Mouse (Mus musculus): Measurements from ENCODE around the gene Tspo. TPM values are rescaled to one million over a fixed set of nuclear protein-coding genes. Genes with fewer than 3 reads are reported as not detected.

Gene Tspo
- total RNA-seq (2017), result 19.0 and 49.2 TPM in 2 replicates

GRCm38 (mm10) chr15:83563327-83563856 lies at the start of gene Tspo, which contains the start of gene Mcat:
Tspo (plus strand) TSS chr15:83563592.
Mcat (minus strand) TSS chr15:83563787.
- ATAC-seq (replicated peaks in 1 of 2; ENCODE audit: insufficient read depth in 1 of 2, low FRiP score in 2 of 2, low TSS enrichment in 1 of 2, low read depth in 1 of 2, poor library complexity in 2 of 2, severe bottlenecking in 2 of 2), result peak; percentile 38 to 66; a peak in 3 of 4 replicates

DNA sequence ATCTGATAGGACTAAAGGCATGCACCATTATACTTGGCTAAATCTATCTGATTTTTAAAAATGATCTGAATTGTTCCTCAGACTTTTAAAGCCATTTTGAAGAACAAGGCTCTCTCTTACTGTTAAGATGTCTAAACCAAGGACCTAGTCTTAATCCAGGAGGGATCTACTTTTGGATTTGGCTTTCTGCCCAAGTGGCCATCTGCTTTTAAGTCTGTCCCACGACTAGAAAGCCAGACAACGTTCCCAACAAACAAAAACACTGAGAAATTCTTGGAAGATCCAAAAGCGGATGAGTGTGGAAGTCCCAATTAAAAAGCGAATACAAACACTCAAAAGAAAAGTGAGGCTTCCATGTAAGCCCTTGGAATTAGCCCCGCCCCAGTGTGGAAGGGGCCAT lies 48.4 kb upstream of the Tspo start:
- no peak for ATAC-seq (replicated peaks in 1 of 2; ENCODE audit: insufficient read depth in 1 of 2, low FRiP score in 2 of 2, low TSS enrichment in 1 of 2, low read depth in 1 of 2, poor library complexity in 2 of 2, severe bottlenecking in 2 of 2)

GRCm38 (mm10) chr15:83518215-83519048 lies 45.0 kb upstream of the Tspo start:
- peak; percentile 78 to 83 for ATAC-seq (replicated peaks in 1 of 2; ENCODE audit: insufficient read depth in 1 of 2, low FRiP score in 2 of 2, low TSS enrichment in 1 of 2, low read depth in 1 of 2, poor library complexity in 2 of 2, severe bottlenecking in 2 of 2)

DNA sequence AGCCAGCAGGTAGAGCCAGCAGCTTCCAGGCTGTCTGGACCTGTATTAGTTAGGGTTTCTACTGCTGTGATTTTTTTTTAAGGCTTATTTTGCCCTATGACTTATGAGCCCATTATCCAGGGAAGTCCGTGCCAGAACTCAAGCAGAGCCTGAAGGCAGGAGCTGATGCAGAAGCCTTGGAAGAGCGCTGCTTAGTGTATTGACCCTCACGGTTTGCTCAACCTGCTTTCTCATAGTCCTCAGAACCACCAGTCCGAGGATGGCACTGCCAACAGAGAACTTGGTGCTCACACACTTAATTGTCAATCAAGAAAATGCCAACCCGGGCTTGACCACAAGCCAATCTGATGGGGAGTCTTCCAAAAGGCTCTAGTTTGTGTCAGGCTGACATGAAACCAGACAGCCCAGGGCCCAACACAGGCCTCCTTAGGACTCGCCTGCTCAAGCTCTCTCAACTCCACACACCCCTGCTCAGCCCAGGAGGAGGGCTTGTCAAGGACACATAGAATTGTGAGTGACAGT lies 42.5 kb upstream of the Tspo start:
- ATAC-seq (replicated peaks in 1 of 2; ENCODE audit: insufficient read depth in 1 of 2, low FRiP score in 2 of 2, low TSS enrichment in 1 of 2, low read depth in 1 of 2, poor library complexity in 2 of 2, severe bottlenecking in 2 of 2), result no peak

- no peak for ATAC-seq (replicated peaks in 1 of 2; ENCODE audit: insufficient read depth in 1 of 2, low FRiP score in 2 of 2, low TSS enrichment in 1 of 2, low read depth in 1 of 2, poor library complexity in 2 of 2, severe bottlenecking in 2 of 2)
Observed at GRCm38 (mm10) chr15:83523196-83523595, 40.2 kb upstream of the Tspo start.

DNA sequence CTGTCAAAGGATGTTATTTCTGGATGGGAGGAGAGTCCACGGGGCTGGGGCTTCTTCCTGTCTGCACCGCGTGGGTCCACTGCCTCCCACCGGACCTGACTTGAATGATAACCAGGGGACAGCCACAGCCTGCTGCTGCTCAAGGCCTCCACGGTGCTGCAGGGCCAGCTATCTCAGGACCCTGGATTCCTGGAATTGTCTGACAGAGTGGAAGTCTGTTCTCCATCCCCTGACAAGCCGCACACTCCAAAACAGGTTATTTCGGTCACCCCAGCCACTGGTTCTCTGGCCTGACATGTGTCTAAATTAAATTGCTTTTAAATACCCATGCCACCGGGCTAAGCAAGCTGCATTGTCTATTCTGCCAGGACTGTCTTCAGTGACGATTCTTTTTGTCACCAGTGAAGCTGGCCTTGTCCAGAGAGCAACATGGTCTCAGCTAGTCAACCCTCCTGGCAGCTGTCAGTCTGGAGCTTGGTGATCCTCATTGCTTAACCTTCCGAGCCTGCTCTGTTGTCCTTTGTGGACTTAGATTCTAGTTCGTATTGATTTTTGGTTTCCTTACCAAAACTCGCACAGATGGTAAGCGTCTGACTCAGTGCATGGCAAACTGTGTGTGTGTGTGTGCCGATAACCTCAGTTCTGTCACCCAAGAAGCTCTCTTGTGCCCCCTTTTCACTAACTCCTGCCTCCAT lies 39.6 kb upstream of the Tspo start:
- no peak for ATAC-seq (replicated peaks in 1 of 2; ENCODE audit: insufficient read depth in 1 of 2, low FRiP score in 2 of 2, low TSS enrichment in 1 of 2, low read depth in 1 of 2, poor library complexity in 2 of 2, severe bottlenecking in 2 of 2)

GRCm38 (mm10) chr15:83524333-83524729 lies 39.1 kb upstream of the Tspo start:
- no peak for ATAC-seq (replicated peaks in 1 of 2; ENCODE audit: insufficient read depth in 1 of 2, low FRiP score in 2 of 2, low TSS enrichment in 1 of 2, low read depth in 1 of 2, poor library complexity in 2 of 2, severe bottlenecking in 2 of 2)

DNA sequence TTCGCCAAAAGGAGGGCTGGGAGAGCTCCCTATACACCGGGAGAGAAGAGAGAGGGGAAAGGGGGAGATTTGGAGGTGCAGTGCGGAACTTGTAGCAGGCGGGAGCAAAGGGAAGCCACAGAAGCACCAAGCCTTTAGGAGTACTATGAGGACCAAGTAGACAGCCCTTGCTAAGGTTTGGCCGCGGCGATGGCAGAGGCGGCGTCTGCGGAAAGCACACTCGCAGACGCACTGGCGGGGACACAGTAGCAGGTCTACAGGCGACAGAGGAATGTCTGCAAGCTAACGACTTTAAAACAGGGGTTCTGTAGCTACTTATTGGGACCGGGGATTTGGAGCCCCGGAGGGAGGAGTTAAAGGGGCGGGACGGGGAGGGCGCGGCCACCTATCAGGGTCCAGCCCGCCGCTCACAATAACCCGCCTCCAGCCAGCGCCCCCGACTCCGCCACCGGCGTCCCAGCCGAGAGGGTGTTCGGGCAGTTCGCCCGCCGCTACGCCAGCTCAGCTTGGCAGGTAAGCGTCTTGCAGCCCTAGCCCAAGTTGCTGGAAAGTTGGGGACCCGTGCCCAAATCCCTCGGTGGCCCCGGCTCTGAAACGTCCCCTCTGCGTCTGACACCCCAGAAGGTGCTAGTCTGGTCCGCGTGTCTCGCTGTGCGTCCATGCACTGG lies 36.8 kb upstream of the Tspo start, which contains the start of gene Bik:
Gene Bik, plus strand, starts transcription at position 439 of the 668 bp plus-strand sequence.
- ATAC-seq (replicated peaks in 1 of 2; ENCODE audit: insufficient read depth in 1 of 2, low FRiP score in 2 of 2, low TSS enrichment in 1 of 2, low read depth in 1 of 2, poor library complexity in 2 of 2, severe bottlenecking in 2 of 2), result peak; percentile 17 to 43; a peak in 2 of 4 replicates

GRCm38 (mm10) chr15:83527092-83527437 lies 36.3 kb upstream of the Tspo start:
- ATAC-seq (replicated peaks in 1 of 2; ENCODE audit: insufficient read depth in 1 of 2, low FRiP score in 2 of 2, low TSS enrichment in 1 of 2, low read depth in 1 of 2, poor library complexity in 2 of 2, severe bottlenecking in 2 of 2), result peak; percentile 12 to 18; a peak in 2 of 4 replicates

DNA sequence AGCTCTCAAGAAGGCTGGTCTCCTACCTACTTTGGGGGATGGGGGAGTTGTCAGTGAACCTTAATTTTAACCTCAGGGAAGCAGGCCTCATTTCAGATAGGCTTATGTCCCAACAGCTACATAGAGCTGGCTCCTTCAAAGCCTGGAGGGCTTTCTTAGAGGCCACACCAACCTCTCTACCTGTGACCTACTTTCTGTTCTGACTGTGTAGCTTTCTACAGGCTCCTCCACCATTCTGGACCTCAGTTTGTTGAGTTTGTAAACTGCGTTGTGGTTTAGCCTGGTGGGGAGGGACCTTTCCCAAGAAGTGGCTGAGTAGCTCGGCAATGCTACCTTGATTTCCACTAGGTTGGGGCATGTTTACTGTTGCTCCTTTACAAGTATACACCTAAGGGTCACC lies 35.6 kb upstream of the Tspo start:
- no peak for ATAC-seq (replicated peaks in 1 of 2; ENCODE audit: insufficient read depth in 1 of 2, low FRiP score in 2 of 2, low TSS enrichment in 1 of 2, low read depth in 1 of 2, poor library complexity in 2 of 2, severe bottlenecking in 2 of 2)

DNA sequence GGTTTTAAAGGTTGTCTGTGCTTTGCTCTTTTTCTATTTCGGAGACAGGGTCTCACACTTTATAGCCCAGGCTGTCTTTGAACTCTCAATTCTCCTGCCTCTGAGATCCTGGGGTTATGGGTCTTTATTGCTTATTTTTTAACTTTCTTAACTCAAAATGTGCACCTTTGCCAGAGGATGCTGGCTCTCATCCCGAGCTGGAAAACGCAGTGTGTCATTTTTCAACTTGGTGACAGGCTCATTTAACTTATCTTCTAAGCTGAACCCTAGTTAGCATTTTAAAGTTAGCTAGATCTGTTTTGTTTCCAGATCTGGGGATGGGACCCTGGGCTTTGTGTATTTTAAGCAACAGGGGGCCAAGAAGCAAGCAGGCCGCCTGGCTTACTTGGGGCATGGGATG lies 34.5 kb upstream of the Tspo start:
- ATAC-seq (replicated peaks in 1 of 2; ENCODE audit: insufficient read depth in 1 of 2, low FRiP score in 2 of 2, low TSS enrichment in 1 of 2, low read depth in 1 of 2, poor library complexity in 2 of 2, severe bottlenecking in 2 of 2), result no peak

- ATAC-seq (replicated peaks in 1 of 2; ENCODE audit: insufficient read depth in 1 of 2, low FRiP score in 2 of 2, low TSS enrichment in 1 of 2, low read depth in 1 of 2, poor library complexity in 2 of 2, severe bottlenecking in 2 of 2), result no peak
Observed at GRCm38 (mm10) chr15:83529765-83530164, 33.6 kb upstream of the Tspo start.

DNA sequence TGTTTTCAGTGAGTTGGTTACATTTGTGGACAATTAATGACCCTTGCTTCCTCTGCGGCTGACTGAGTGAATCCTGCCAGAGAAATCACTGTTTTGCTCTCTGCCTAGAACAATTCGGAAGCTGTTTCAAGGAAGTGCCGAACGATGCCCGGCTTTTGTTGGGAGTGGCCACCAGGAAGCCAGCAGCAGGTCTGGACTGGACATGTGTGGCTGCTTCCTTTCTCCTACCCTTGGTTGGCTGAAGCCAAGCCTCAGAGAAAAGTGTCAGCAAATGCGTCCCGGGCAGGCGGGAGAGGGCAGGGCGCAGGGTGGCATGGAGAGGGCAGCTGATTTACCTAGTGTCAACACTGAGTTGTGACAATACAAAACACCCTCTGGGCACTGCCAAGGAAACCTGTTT lies 33.2 kb upstream of the Tspo start:
- no peak for ATAC-seq (replicated peaks in 1 of 2; ENCODE audit: insufficient read depth in 1 of 2, low FRiP score in 2 of 2, low TSS enrichment in 1 of 2, low read depth in 1 of 2, poor library complexity in 2 of 2, severe bottlenecking in 2 of 2)

- no peak for ATAC-seq (replicated peaks in 1 of 2; ENCODE audit: insufficient read depth in 1 of 2, low FRiP score in 2 of 2, low TSS enrichment in 1 of 2, low read depth in 1 of 2, poor library complexity in 2 of 2, severe bottlenecking in 2 of 2)
Observed at GRCm38 (mm10) chr15:83530688-83531087, 32.7 kb upstream of the Tspo start.

DNA sequence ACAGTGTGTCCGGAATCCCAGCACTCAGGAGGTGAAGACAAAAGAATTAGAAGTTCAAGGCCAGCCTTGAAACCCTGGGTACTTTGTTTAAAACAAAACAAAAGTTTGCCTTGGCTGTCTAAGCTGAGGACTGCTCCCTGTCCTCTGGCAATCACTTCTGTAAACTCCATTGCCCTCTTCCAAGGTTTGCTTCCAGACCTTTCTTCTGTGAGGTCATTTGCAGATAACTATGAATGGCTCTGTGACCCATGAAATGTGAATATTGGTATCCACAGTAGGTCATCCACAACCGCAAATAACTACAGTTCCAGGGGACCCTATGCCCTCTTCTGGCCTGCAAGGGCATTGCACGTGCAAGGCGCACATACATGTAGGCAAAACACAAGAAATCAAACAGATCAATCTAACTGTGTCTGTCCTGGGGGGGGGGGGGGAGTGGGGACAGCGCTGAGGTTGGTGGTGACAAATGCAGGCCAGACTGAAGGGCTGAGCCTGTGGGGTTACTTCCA lies 31.4 kb upstream of the Tspo start:
- ATAC-seq (replicated peaks in 1 of 2; ENCODE audit: insufficient read depth in 1 of 2, low FRiP score in 2 of 2, low TSS enrichment in 1 of 2, low read depth in 1 of 2, poor library complexity in 2 of 2, severe bottlenecking in 2 of 2), result no peak

DNA sequence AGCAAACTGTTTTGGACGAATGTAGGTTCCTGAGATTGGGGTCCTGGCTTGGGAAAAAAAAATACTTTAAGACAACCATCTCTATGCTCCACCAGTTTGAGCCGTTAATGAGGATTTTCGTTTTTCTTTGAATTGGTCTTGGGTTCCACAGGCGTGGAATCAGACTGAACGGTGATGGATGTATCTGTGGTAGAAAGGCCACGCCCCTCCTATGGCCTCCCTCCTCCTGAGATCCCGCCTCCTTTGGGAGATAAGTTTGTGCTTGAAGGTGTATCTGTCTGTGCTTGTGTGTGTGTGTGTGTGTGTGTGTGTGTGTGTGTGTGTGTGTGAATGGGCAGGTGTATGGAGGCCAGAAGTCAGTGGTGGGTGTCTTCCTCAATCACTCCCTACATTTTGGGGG lies 30.8 kb upstream of the Tspo start:
- no peak for ATAC-seq (replicated peaks in 1 of 2; ENCODE audit: insufficient read depth in 1 of 2, low FRiP score in 2 of 2, low TSS enrichment in 1 of 2, low read depth in 1 of 2, poor library complexity in 2 of 2, severe bottlenecking in 2 of 2)
